Mouse (Mus musculus) T-helper 17 cell (primary cell): ENCODE data around the gene Acads.
"Not testable (repeated sequence)": the region's sequence is repeated elsewhere in the genome, so short reads cannot be mapped to it uniquely, and the experiment has no call there.

Source experiments
- in situ Hi-C, 2 experiments: fragments of 300-600 bp; cut with MboI, MseI; formaldehyde crosslinking; loops; 1 replicate in 1 of 2; 2 replicates in 1 of 2; pipeline ENCODE4 v1.15.1; 2025; ENCODE audit warnings: high pct_unique_total_duplicates in 2 of 2

The Acads gene

DNA sequence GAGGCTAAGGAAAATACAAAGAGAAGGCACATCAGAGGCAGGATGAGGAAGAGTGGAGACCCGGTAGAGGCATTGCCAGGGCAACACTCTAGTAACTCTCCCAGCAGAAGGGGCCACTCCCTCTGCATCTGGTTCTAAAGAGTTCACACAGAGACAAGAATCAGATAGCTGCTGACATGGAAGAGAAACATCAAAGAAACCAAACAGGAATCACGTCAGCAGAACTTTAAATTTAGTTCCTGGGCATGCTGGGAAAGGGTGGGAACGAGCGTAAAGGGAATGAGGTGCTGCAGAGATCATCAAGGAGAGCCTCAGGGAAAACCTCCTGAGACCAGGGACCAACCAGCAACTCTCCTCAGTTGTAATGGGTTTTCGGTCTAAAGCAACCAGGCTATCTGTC lies 31.8 kb upstream of the Acads start:
- in situ Hi-C loops = no loop called here

DNA sequence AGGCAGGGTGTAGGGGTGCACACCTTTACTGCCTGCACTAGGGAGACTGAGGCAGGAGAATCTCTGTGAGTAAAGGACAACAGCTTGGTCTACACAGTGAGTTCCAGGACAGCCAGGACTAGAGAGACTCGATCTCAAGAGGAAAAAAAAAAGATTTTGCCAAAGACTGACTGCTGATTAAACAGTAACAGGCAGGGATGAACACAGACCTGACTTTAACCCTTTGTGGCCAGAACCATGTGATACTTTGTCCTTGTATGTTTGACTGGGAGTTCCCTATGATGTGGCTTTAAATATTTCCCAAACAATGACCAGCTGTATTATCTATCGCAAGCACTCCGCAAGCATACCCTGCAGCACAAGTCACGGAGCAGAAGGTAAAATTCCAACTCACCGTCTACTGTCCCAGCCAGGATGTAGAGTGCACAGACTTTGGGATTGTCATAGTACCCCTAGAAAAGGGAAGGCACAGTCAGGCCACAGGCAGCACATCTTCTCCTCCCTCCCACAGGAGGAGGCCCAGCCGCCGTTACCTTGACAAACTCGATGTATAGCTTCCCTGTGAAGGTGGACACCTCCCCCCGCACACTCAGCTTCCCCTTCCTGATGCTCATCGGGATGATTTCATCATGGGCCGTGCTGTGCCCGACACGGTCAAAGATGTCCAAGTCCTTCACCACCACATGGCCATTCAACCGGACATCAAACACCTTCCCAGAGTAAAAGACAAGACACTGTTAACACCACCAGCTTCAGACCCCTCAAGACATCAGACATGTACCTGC lies 30.7 kb upstream of the Acads start:
- in situ Hi-C loops = no loop called here

- in situ Hi-C loops = not testable (repeated sequence)
Measured at GRCm38 (mm10) chr5:115148872-115149271, 29.7 kb upstream of the Acads start.

GRCm38 (mm10) chr5:115148378-115148777 lies 29.2 kb upstream of the Acads start:
- in situ Hi-C loops = no loop called here

GRCm38 (mm10) chr5:115147388-115147787 lies 28.2 kb upstream of the Acads start:
- in situ Hi-C loops = no loop called here

- in situ Hi-C loops = no loop called here
Measured at GRCm38 (mm10) chr5:115146747-115147130, 27.6 kb upstream of the Acads start.

DNA sequence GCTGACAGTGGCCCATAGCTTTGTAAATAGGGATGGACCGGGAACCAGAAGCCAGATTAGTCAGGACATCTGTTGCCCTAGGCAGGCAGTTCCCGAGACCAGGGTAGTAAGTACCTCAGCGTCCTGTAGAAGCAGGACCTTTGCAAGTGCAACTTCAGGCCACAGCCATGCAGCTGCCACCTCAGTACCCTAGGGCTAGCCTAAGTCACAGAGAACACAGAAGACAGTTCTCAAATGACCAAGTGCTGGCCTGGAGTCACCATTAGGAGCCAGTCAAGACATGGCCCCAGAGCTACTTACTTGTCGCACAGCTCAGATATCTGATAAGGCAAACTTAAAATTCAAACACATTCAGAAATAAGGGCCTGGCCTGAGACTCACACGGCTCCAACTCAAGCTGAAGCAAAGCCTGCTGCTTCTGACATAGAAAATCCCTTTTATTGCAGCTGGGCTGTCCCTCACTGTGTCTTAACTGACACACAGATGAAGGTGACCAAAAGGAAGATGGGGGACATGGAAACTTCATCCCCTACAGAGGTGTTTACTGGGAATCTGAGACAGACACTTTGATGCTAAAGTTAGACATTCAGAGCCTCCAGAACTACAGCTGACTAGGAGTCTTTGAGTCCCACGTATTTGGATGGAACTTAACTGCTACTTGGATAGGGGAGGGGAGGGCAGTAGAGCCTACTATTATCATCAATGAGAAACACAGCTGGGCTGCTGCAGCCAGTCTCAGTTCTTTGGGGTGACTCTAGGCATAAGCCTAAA lies 27.0 kb upstream of the Acads start:
- in situ Hi-C loops = no loop called here

DNA sequence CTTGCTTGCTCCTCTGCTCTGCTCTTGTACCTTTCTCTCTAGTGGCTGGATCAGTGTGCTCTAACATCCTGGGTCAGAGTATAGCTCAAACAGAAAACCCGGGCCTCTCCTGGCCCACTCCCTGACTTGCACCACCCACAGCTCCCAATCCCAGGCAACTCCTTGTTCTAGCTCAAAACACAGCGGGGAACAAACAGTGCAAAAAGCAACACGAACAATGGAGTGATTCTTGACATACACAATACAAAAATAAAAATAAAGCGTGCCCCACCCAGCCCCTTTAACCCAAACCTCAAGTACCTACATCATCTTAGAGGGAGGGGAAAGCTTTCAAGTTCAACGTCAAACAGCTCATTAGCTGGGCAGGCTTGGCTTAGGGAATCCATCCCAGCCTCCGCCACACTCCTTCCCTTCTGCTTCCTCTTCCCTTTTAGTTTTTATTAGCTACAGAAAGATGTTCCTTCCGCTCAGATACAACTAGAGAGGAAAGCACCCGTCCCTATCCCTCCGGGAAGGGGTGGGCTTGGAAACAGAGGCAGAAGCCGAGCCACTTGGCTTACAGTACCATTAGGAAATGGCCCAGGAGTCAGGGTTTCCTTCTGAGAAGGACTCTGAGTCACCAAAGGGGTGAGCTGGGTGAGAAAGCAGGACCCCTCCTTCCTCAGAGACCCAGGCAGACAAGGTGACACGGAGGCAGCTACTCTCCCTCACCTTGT lies 26.3 kb upstream of the Acads start:
- in situ Hi-C loops = no loop called here

DNA sequence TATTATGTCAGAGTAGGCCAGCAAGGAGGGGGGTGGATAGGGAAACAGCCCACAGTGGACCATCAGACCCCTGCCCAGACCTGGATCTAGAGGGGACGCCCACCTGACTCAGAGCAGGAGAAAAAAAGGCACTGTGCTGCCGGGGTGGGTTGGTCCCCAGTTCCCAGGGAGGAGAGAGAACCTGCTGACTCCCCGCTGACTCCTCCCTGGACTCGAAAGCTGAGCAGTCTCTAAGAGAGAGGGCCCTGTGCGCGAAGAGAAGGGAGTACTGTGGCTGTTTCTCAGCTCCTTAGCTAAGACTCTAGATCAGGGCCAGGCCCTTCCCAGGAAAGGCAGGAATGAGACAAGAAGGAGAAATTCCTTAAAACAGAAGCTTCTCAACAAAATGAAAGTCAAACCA lies 25.3 kb upstream of the Acads start:
- in situ Hi-C loops = no loop called here

GRCm38 (mm10) chr5:115143552-115143951 lies 24.4 kb upstream of the Acads start:
- in situ Hi-C loops = no loop called here

GRCm38 (mm10) chr5:115142166-115142697 lies 23.1 kb upstream of the Acads start:
- in situ Hi-C loops = no loop called here

- in situ Hi-C loops = no loop called here
Measured at GRCm38 (mm10) chr5:115140726-115141125, 21.6 kb upstream of the Acads start.

GRCm38 (mm10) chr5:115139124-115139523 lies 20.0 kb upstream of the Acads start:
- in situ Hi-C loops = no loop called here

DNA sequence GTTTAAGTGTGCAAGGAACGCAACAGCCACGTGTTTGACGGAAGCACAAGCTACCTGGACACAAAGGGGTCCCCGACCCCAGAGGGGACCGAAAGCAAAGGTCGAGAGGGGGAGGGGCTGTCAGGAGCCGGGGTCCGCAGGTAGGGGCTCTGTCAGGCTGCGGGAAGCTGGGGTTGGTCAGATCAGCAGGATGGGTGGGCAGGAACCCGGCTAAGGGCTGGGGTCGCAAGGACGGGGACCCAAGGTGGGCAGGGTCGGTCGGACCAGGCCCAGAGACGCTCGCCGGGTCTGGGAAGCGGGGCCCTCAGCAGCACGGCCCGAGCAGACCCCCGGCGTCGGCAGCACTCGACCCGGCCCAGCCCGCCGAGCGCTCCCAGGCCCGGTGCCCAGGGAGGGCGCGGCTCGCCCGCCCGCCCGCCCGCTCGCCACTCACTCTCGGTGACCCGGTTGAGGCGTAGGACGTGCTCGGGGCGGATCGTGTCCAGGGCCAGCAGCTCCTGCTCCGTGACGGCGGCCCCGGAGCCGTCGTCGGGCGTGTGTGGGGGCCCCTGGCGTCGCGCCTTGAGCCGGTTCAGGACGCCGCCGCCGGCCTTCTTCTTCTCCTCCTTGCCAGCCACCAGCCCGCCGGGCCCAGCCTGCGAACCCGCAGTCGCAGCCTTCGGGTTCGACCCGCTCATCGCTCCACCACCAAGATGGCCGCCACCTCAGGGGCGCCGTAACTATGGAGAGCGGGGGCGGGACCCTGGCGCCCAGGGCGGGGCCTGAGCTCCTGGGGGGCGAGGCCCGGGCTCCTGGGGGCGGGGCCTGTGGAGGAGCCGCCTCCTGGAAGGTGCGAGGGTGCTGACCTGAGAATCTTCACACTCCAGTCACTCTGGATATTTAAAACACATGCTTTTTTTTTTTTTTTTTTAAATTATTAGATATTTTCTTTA lies 15.4 kb upstream of the Acads start, which contains the start of gene Unc119b:
TSS of gene Unc119b (minus strand) at position 742 of the 932 bp plus-strand sequence.
- in situ Hi-C loops = no loop called here

DNA sequence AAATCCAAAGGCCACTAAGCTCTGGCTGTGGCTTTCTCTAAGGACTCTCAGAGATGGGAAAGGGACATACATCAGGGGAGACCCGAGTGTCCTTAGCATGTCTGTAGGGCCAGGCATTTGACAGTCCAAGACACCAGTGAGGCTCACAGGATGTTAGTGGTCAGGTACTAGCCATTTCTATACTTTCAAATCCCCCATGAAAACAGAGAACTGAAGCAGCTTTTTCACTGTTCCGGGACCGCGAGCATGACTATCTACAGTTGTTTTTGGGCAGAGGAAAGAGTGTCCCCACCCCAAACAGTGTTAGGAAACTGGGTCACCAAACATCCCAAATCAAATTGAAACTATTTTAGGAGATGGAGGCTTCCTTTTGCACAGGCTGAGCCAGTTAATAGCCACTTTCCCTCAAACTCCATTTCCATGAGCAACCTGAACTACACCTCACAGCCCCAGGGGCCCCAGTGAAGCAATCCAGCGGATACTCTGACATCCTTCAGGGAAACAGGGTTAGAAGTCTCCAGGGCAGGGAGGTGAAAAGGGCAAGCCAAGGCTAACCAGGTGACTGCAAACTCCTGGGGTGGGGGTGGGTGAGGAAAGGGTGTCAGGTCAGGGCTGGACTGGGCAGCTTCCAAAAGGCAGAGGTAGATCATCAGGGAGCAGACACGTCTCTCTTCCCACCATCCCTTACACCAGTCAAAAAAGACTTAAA lies 14.4 kb upstream of the Acads start:
- in situ Hi-C loops = no loop called here

DNA sequence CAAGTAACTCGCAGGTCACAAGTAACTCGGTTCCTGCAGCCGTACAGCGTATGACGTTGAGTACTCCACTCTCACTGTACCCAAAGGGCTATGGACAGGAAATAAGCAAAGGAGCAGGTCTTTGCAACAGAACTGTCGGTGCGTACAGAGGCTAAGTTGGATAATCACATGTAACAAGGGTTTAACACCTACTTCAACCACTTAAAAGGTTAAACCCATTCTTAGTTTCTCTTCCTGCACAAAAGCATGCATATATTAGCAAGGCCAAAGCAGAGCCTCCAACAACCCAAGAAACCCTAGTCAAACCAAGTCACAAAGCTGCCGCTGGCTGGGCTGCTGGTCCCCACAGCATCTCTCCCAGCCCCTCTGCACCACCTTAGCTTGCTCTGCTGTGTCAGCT lies 13.3 kb upstream of the Acads start:
- in situ Hi-C loops = no loop called here

DNA sequence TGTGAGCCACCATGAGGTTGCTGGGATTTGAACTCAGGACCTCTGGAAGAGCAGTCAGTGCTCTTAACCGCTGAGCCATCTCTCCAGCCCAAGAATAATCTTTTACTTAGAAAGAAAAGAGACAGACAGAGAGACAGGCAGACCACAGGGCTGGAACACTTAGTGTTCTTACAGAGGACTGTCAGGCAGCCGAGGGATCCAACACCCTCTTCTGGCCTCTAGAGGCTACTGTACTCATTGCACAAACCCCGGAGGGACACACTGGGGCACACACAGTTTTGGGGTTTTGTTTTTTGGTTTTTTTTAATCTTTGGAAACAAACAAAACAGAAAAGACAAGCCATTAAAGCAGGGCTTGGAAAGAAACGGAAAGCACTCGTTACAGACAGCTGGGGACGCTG lies 10.2 kb upstream of the Acads start:
- in situ Hi-C loops = loop anchor here (5.0 kb wide), 3 partner anchors 33 to 98 kb away; no protein-coding TSS in a partner anchor

GRCm38 (mm10) chr5:115127421-115128179 lies 8.5 kb upstream of the Acads start:
- in situ Hi-C loops = loop anchor here (5.0 kb wide), 3 partner anchors 35 to 100 kb away; no protein-coding TSS in a partner anchor
